In genomic region chr1:74900341-74901285, GRCm38 (mm10) we compare ENCODE assay signal across 9 mouse cellular contexts. TPM values are rescaled to one million over a fixed set of nuclear protein-coding genes. Genes with fewer than 3 reads are reported as not detected.
DNase-seq lines count a peak whose midpoint lies in the region; ATAC-seq and TF ChIP-seq lines count a peak whose summit lies in the region.
"Had no signal": no experiment of that assay in that cellular context is flagged by ENCODE, and none has a peak within 500 bp of the region (broad histone marks: within the 10 kb centered on the region; RNA-seq: fewer than 3 reads in every experiment).

No protein-coding gene starts in this region.

- H3K9me3 ChIP-seq in heart, embryonic 14.5 days (ENCODE audit: control insufficient read depth, low read length), result no peaks in the 10 kb centered on the region
- H3K9me3 ChIP-seq in forebrain, embryonic 10.5 days, result no peaks in the 10 kb centered on the region
- no peaks in the 10 kb centered on the region for H3K9me3 ChIP-seq in kidney, postnatal 0 days (replicated peaks; ENCODE audit: low read length)

- no peak overlapping the region for H3K27ac ChIP-seq in heart, embryonic 14.5 days (replicated peaks in 1 of 2; ENCODE audit: control insufficient read depth in 1 of 2, insufficient read depth in 1 of 2, low read depth in 2 of 2, low read length in 2 of 2)
- peak overlapping the region; percentile 7; the same call in 1 of the 2 replicates for H3K27ac ChIP-seq in forebrain, embryonic 10.5 days
- no peak overlapping the region for H3K27ac ChIP-seq in kidney, postnatal 0 days

- peak overlapping the region; percentile 14 to 34 for H3K4me3 ChIP-seq in heart, embryonic 14.5 days (ENCODE audit: control insufficient read depth in 1 of 2, insufficient read depth in 1 of 2, low read depth in 1 of 2, low read length in 2 of 2)
- peak overlapping the region; percentile 48 for H3K4me3 ChIP-seq in forebrain, embryonic 10.5 days
- peak overlapping the region; percentile 26 for H3K4me3 ChIP-seq in kidney, postnatal 0 days (replicated peaks; ENCODE audit: low read depth, low read length)

- no peaks in the 10 kb centered on the region for H3K36me3 ChIP-seq in heart, embryonic 14.5 days (ENCODE audit: control insufficient read depth, insufficient read depth, low read length)
- no peaks in the 10 kb centered on the region for H3K36me3 ChIP-seq in forebrain, embryonic 10.5 days (replicated peaks)
- no peaks in the 10 kb centered on the region for H3K36me3 ChIP-seq in kidney, postnatal 0 days (ENCODE audit: insufficient read depth, low read length)

- no peak for ATAC-seq in heart, embryonic 14.5 days (ENCODE audit: insufficient number of reproducible peaks, insufficient read depth, low FRiP score, low read depth)
- ATAC-seq in kidney, postnatal 0 days (replicated peaks; ENCODE audit: low FRiP score, low read depth), result no peak; the same call in 1 of the 2 replicates
- ATAC-seq in erythroid progenitor cell, adult 5-6 weeks (replicated peaks; ENCODE audit: low FRiP score, poor library complexity, severe bottlenecking), result no peak

- WGBS in heart, embryonic 14.5 days, result under 1% methylated on average over 55 of the region's 66 CpGs
- WGBS in forebrain, embryonic 10.5 days, result under 1% methylated on average over 65 of the region's 66 CpGs
- under 1% methylated on average over 63 of the region's 66 CpGs for WGBS in kidney, postnatal 0 days

- no peak overlapping the region for H3K9ac ChIP-seq in heart, embryonic 14.5 days (ENCODE audit: low read length)
- H3K9ac ChIP-seq in kidney, postnatal 0 days (ENCODE audit: low read depth, low read length), result no peak overlapping the region

- peaks cover 2 to 12% of the 10 kb centered on the region in 2 experiments; a peak in 2 of 4 replicates for H3K4me1 ChIP-seq in heart, embryonic 14.5 days (ENCODE audit: control insufficient read depth in 2 of 2, insufficient read depth in 2 of 2, low read length in 2 of 2)
- peaks cover 35% of the 10 kb centered on the region for H3K4me1 ChIP-seq in forebrain, embryonic 10.5 days
- H3K4me1 ChIP-seq in kidney, postnatal 0 days (replicated peaks; ENCODE audit: insufficient read depth, low read length), result peaks cover 6% of the 10 kb centered on the region; the same call in 1 of the 2 replicates

- peak overlapping the region; percentile 63 for H3K4me2 ChIP-seq in heart, embryonic 14.5 days (ENCODE audit: low read length)
- H3K4me2 ChIP-seq in kidney, postnatal 0 days (ENCODE audit: low read length), result peak overlapping the region; percentile 51

- no peak for TF ChIP-seq CTCF in kidney, postnatal 0 days (IDR thresholded peaks at IDR 0.05; ENCODE audit: low read depth)

- peaks cover 98% of the 10 kb centered on the region for H3K27me3 ChIP-seq in heart, embryonic 14.5 days (ENCODE audit: control insufficient read depth, insufficient read depth, low read length)
- H3K27me3 ChIP-seq in forebrain, embryonic 10.5 days (ENCODE audit: poor library complexity, severe bottlenecking), result peaks cover 100% of the 10 kb centered on the region
- H3K27me3 ChIP-seq in kidney, postnatal 0 days (ENCODE audit: insufficient read depth, low read length), result peaks cover 62% of the 10 kb centered on the region

- no peak for DNase-seq in heart, adult 18-20 months
- DNase-seq in forebrain, embryonic 10.5 days (ENCODE audit: extremely low spot score, low spot score), result no peak
- DNase-seq in kidney, postnatal 0 days (ENCODE audit: low spot score), result no peak
- peak; percentile 85 for DNase-seq in lung, postnatal 25 days (ENCODE audit: low spot score)
- no peak for DNase-seq in spleen, postnatal 4 days (ENCODE audit: low spot score in 2 of 2)
- DNase-seq in c-Kit-positive CD71-positive TER-119-positive erythroid progenitor cells, embryonic 14.5 days (ENCODE audit: low spot score), result no peak

RNA-seq across cellular contexts. Expression of gene Cryba2, which starts 7.7 kb away (rescaled TPM):
- polyA plus RNA-seq in heart, embryonic 14.5 days (2014; fragmentation: Nextera tagmentation; extraction: Ambion mirVana), result not detected in 2 replicates
- total RNA-seq in heart, adult 18-20 months (2021), result not detected
- polyA plus RNA-seq in forebrain, embryonic 10.5 days (2016; fragmentation: Nextera tagmentation; extraction: Ambion mirVana), result not detected in 2 replicates
- polyA plus RNA-seq in kidney, postnatal 0 days (2015; fragmentation: Nextera tagmentation; extraction: Ambion mirVana), result not detected in 2 replicates
- not detected in 2 replicates for total RNA-seq in erythroid progenitor cell, adult 5-6 weeks (2015; ENCODE audit: low replicate concordance)
- not detected in 2 replicates for total RNA-seq in erythroid progenitor cell, adult 5-6 weeks (2017; ENCODE audit: low replicate concordance)
- total RNA-seq: MEL had no signal

RNA-seq across cellular contexts. Expression of gene Fev, which starts 15.4 kb away (rescaled TPM):
- 1.3 and 1.9 TPM in 2 replicates for polyA plus RNA-seq in heart, embryonic 14.5 days (2014; fragmentation: Nextera tagmentation; extraction: Ambion mirVana)
- total RNA-seq in heart, adult 18-20 months (2021), result not detected
- polyA plus RNA-seq in forebrain, embryonic 10.5 days (2016; fragmentation: Nextera tagmentation; extraction: Ambion mirVana), result not detected in 2 replicates
- polyA plus RNA-seq in kidney, postnatal 0 days (2015; fragmentation: Nextera tagmentation; extraction: Ambion mirVana), result 0.14 and 0.20 TPM in 2 replicates
- total RNA-seq in erythroid progenitor cell, adult 5-6 weeks (2015; ENCODE audit: low replicate concordance), result not detected in 2 replicates
- not detected in 2 replicates for total RNA-seq in erythroid progenitor cell, adult 5-6 weeks (2017; ENCODE audit: low replicate concordance)
- total RNA-seq: MEL had no signal

RNA-seq across cellular contexts. Expression of gene Cfap65, which starts 34.8 kb away (rescaled TPM):
- polyA plus RNA-seq in heart, embryonic 14.5 days (2014; fragmentation: Nextera tagmentation; extraction: Ambion mirVana), result not detected in 2 replicates
- under 1 TPM in 1 of 2 experiments, not detected in 1; 0.33 TPM for total RNA-seq in heart, adult 18-20 months (2021)
- 0.04 and 0.25 TPM in 2 replicates for polyA plus RNA-seq in forebrain, embryonic 10.5 days (2016; fragmentation: Nextera tagmentation; extraction: Ambion mirVana)
- 0.08 TPM in 2 replicates for polyA plus RNA-seq in kidney, postnatal 0 days (2015; fragmentation: Nextera tagmentation; extraction: Ambion mirVana)
- total RNA-seq in erythroid progenitor cell, adult 5-6 weeks (2015; ENCODE audit: low replicate concordance), result not detected in 2 replicates
- total RNA-seq in erythroid progenitor cell, adult 5-6 weeks (2017; ENCODE audit: low replicate concordance), result not detected in 2 replicates
- total RNA-seq: MEL had no signal

RNA-seq across cellular contexts. Expression of gene Cdk5r2, which starts 45.9 kb away (rescaled TPM):
- 0.11 TPM in 1 of 2 replicates, not detected in the other for polyA plus RNA-seq in heart, embryonic 14.5 days (2014; fragmentation: Nextera tagmentation; extraction: Ambion mirVana)
- not detected for total RNA-seq in heart, adult 18-20 months (2021)
- polyA plus RNA-seq in forebrain, embryonic 10.5 days (2016; fragmentation: Nextera tagmentation; extraction: Ambion mirVana), result 0.22 and 0.25 TPM in 2 replicates
- not detected in 2 replicates for polyA plus RNA-seq in kidney, postnatal 0 days (2015; fragmentation: Nextera tagmentation; extraction: Ambion mirVana)
- not detected in 2 replicates for total RNA-seq in erythroid progenitor cell, adult 5-6 weeks (2015; ENCODE audit: low replicate concordance)
- total RNA-seq in erythroid progenitor cell, adult 5-6 weeks (2017; ENCODE audit: low replicate concordance), result not detected in 2 replicates
- total RNA-seq: MEL had no signal

RNA-seq across cellular contexts. Expression of gene Ihh, which starts 50.9 kb away (rescaled TPM):
- polyA plus RNA-seq in heart, embryonic 14.5 days (2014; fragmentation: Nextera tagmentation; extraction: Ambion mirVana), result 0.14 TPM in 1 of 2 replicates, not detected in the other
- under 1 TPM; 0.20 to 0.41 TPM for total RNA-seq in heart, adult 18-20 months (2021)
- 0.10 TPM in 1 of 2 replicates, not detected in the other for polyA plus RNA-seq in forebrain, embryonic 10.5 days (2016; fragmentation: Nextera tagmentation; extraction: Ambion mirVana)
- 6.3 and 6.9 TPM in 2 replicates for polyA plus RNA-seq in kidney, postnatal 0 days (2015; fragmentation: Nextera tagmentation; extraction: Ambion mirVana)
- not detected in 2 replicates for total RNA-seq in erythroid progenitor cell, adult 5-6 weeks (2015; ENCODE audit: low replicate concordance)
- not detected in 2 replicates for total RNA-seq in erythroid progenitor cell, adult 5-6 weeks (2017; ENCODE audit: low replicate concordance)
